Mouse (Mus musculus) forebrain, embryonic 13.5 days (tissue): ENCODE data around the gene Plch2. TPM values are rescaled to one million over a fixed set of nuclear protein-coding genes. Genes with fewer than 3 reads are reported as not detected.

ENCODE experiments used
- ATAC-seq: fragments of 200-750 bp; cut with Nextera tagmentation; 2 replicates; pipeline ENCODE4 v1.8.0; 2017
- H3K27ac ChIP-seq: fragments of 300-500 bp; sonication (generic); 2 replicates; pipeline ENCODE4 v1.5.1; 2015; ENCODE audit warnings: inconsistent platforms, mild to moderate bottlenecking, moderate library complexity
- H3K27me3 ChIP-seq: fragments of 300-500 bp; sonication (generic); 2 replicates; pipeline ENCODE4 v1.6.1; 2015; ENCODE audit warnings: mild to moderate bottlenecking, inconsistent platforms
- H3K36me3 ChIP-seq: fragments of 300-500 bp; sonication (generic); 2 replicates; pipeline ENCODE4 v1.6.1; 2015; ENCODE audit warnings: mild to moderate bottlenecking, inconsistent platforms; ENCODE audit not compliant: poor library complexity, severe bottlenecking
- H3K4me1 ChIP-seq: fragments of 300-500 bp; sonication (generic); 2 replicates; pipeline ENCODE4 v1.6.1; 2015; ENCODE audit warnings: inconsistent platforms
- H3K4me2 ChIP-seq: fragments of 300-500 bp; sonication (generic); 2 replicates; pipeline ENCODE4 v1.6.1; 2015; ENCODE audit warnings: inconsistent platforms, mild to moderate bottlenecking, moderate library complexity
- H3K4me3 ChIP-seq: fragments of 300-500 bp; sonication (generic); 2 replicates; pipeline ENCODE4 v1.5.1; 2015; ENCODE audit warnings: mild to moderate bottlenecking, inconsistent platforms
- H3K9ac ChIP-seq: fragments of 300-500 bp; sonication (generic); 2 replicates; pipeline ENCODE4 v1.6.1; 2015; ENCODE audit warnings: mild to moderate bottlenecking, inconsistent platforms
- H3K9me3 ChIP-seq: fragments of 300-500 bp; sonication (generic); replicated peaks from 2 replicates; pipeline ENCODE4 v1.6.1; 2016; ENCODE audit warnings: inconsistent platforms
- WGBS: fragments of 180-500 bp; shearing (Covaris S2); methylation state at CpG from one replicate; pipeline ENCODE4 v1.1.7; 2015; 5-methylcytosine and 5-hydroxymethylcytosine counted together
- polyA plus RNA-seq: library from polyadenylated mRNA; unstranded; fragments of >200 nt; fragmentation: Nextera tagmentation; extraction: Ambion mirVana; gene quantifications from 2 replicates; pipeline ENCODE4 v1.2.1, GENCODE M21; 2015

Plch2 gene
- polyA plus RNA-seq, 1 experiment from 2014 or later, result 5.9 TPM

GRCm38 (mm10) chr4:155069191-155069590 is 12.6 kb upstream of the Plch2 start:
- H3K27ac ChIP-seq, result no peak overlapping the region
- H3K36me3 ChIP-seq, result peaks cover 59% of the 10 kb centered on the region
- H3K4me3 ChIP-seq, result no peak overlapping the region
- 0 out of 2 replicates have a peak overlapping the region, but pooled peaks have one; percentile 34 for H3K9ac ChIP-seq
- ATAC-seq, result no peak
- no peak overlapping the region for H3K4me2 ChIP-seq
- WGBS, result 78% methylated on average over 6 of the region's 6 CpGs
- no peaks in the 10 kb centered on the region for H3K27me3 ChIP-seq
- peaks cover 20% of the 10 kb centered on the region for H3K4me1 ChIP-seq
- no peaks in the 10 kb centered on the region for H3K9me3 ChIP-seq

- ATAC-seq, result no peak
- Histone ChIP-seq H3K9ac (peak overlapping the region; percentile 85), H3K4me1 (peaks cover 20% of the 10 kb centered on the region), H3K27ac (no peak overlapping the region), H3K4me2 (peak overlapping the region; percentile 72; the same call in 1 of the 2 replicates), H3K9me3 (no peaks in the 10 kb centered on the region), H3K36me3 (peaks cover 51% of the 10 kb centered on the region), H3K4me3 (no peak overlapping the region), H3K27me3 (no peaks in the 10 kb centered on the region)
- WGBS, result 92% methylated on average over 20 of the region's 20 CpGs
Measured at GRCm38 (mm10) chr4:155068357-155068972, 11.9 kb upstream of the Plch2 start.

- peak within 1 kb of the TSS; percentile 85 for H3K9ac ChIP-seq
- ATAC-seq, result peak; percentile 89
- under 1% methylated on average over 48 of the region's 48 CpGs for WGBS
Measured at GRCm38 (mm10) chr4:155066834-155067522, 10.4 kb upstream of the Plch2 start, which contains the start of gene Pex10. Gene Pex10, plus strand, starts transcription at chr4:155067016.

GRCm38 (mm10) chr4:155065970-155066833 is 9.6 kb upstream of the Plch2 start:
- no peaks in the 10 kb centered on the region for H3K27me3 ChIP-seq
- H3K4me1 ChIP-seq, result peaks cover 20% of the 10 kb centered on the region
- WGBS, result 5% methylated on average over 15 of the region's 15 CpGs
- H3K4me2 ChIP-seq, result peak overlapping the region; percentile 72
- H3K4me3 ChIP-seq, result peak overlapping the region; percentile 56
- ATAC-seq, result peak; percentile 73
- H3K27ac ChIP-seq, result peak overlapping the region; percentile 85
- peak overlapping the region; percentile 46; the same call in 1 of the 2 replicates for H3K9ac ChIP-seq
- H3K36me3 ChIP-seq, result peaks cover 30% of the 10 kb centered on the region
- no peaks in the 10 kb centered on the region for H3K9me3 ChIP-seq

More at GRCm38 (mm10) chr4:155066834-155067522, 10.4 kb upstream of the Plch2 start, which contains the start of gene Pex10:
- Histone ChIP-seq H3K27ac (peak within 1 kb of the TSS; percentile 85), H3K4me2 (peak within 1 kb of the TSS; percentile 72), H3K4me3 (peak within 1 kb of the TSS; percentile 56), H3K27me3 (no peaks in the 10 kb centered on the region), H3K36me3 (peaks cover 38% of the 10 kb centered on the region), H3K4me1 (peaks cover 20% of the 10 kb centered on the region), H3K9me3 (no peaks in the 10 kb centered on the region)

GRCm38 (mm10) chr4:155064474-155064873 is 7.9 kb upstream of the Plch2 start:
- peaks cover 13% of the 10 kb centered on the region for H3K36me3 ChIP-seq
- ATAC-seq, result no peak
- 81% methylated on average over 2 of the region's 2 CpGs for WGBS
- peaks cover 22% of the 10 kb centered on the region for H3K4me1 ChIP-seq
- H3K27ac ChIP-seq, result no peak overlapping the region
- no peak overlapping the region for H3K9ac ChIP-seq
- H3K27me3 ChIP-seq, result no peaks in the 10 kb centered on the region
- no peaks in the 10 kb centered on the region for H3K9me3 ChIP-seq
- no peak overlapping the region for H3K4me3 ChIP-seq
- no peak overlapping the region for H3K4me2 ChIP-seq

- Histone ChIP-seq H3K27me3 (no peaks in the 10 kb centered on the region), H3K9me3 (no peaks in the 10 kb centered on the region), H3K4me1 (peaks cover 27% of the 10 kb centered on the region), H3K27ac (no peak overlapping the region), H3K4me2 (no peak overlapping the region), H3K36me3 (peaks cover 7% of the 10 kb centered on the region), H3K9ac (no peak overlapping the region), H3K4me3 (no peak overlapping the region)
- WGBS, result 45% methylated on average over 3 of the region's 3 CpGs
- ATAC-seq, result no peak
Measured at GRCm38 (mm10) chr4:155063895-155064294, 7.3 kb upstream of the Plch2 start.

GRCm38 (mm10) chr4:155058325-155058724 is 1.7 kb upstream of the Plch2 start:
- Histone ChIP-seq H3K9me3 (no peaks in the 10 kb centered on the region), H3K4me1 (peaks cover 44% of the 10 kb centered on the region), H3K27ac (no peak overlapping the region), H3K4me2 (no peak overlapping the region), H3K36me3 (no peaks in the 10 kb centered on the region), H3K4me3 (no peak overlapping the region), H3K9ac (no peak overlapping the region), H3K27me3 (no peaks in the 10 kb centered on the region)
- no peak for ATAC-seq
- WGBS, result 38% methylated on average over 10 of the region's 10 CpGs

GRCm38 (mm10) chr4:155050116-155050515 is 6.5 kb downstream of the Plch2 start:
- no peak overlapping the region for H3K4me2 ChIP-seq
- H3K27me3 ChIP-seq, result peaks cover 4% of the 10 kb centered on the region
- no peak overlapping the region for H3K4me3 ChIP-seq
- no peaks in the 10 kb centered on the region for H3K36me3 ChIP-seq
- H3K9ac ChIP-seq, result no peak overlapping the region
- no peaks in the 10 kb centered on the region for H3K9me3 ChIP-seq
- WGBS, result 80% methylated on average over 7 of the region's 7 CpGs
- H3K27ac ChIP-seq, result no peak overlapping the region
- no peak for ATAC-seq
- peaks cover 25% of the 10 kb centered on the region for H3K4me1 ChIP-seq

GRCm38 (mm10) chr4:155046636-155047035 is 9.9 kb downstream of the Plch2 start:
- no peak overlapping the region for H3K4me2 ChIP-seq
- peaks cover 39% of the 10 kb centered on the region for H3K27me3 ChIP-seq
- no peak for ATAC-seq
- no peak overlapping the region for H3K27ac ChIP-seq
- H3K4me3 ChIP-seq, result no peak overlapping the region
- H3K9me3 ChIP-seq, result no peaks in the 10 kb centered on the region
- no peaks in the 10 kb centered on the region for H3K36me3 ChIP-seq
- no peak overlapping the region for H3K9ac ChIP-seq
- 87% methylated on average over 14 of the region's 14 CpGs for WGBS
- H3K4me1 ChIP-seq, result peaks cover 17% of the 10 kb centered on the region

GRCm38 (mm10) chr4:155043289-155043625 is 13.3 kb downstream of the Plch2 start:
- H3K4me2 ChIP-seq, result peak overlapping the region; percentile 80
- peak overlapping the region; percentile 50 for H3K4me3 ChIP-seq
- H3K36me3 ChIP-seq, result no peaks in the 10 kb centered on the region
- WGBS, result under 1% methylated on average over 24 of the region's 25 CpGs
- H3K27ac ChIP-seq, result no peak overlapping the region
- peaks cover 46% of the 10 kb centered on the region for H3K27me3 ChIP-seq
- 0 out of 2 replicates have a peak, but pooled peaks have one; percentile 3 for ATAC-seq
- H3K4me1 ChIP-seq, result peaks cover 33% of the 10 kb centered on the region
- H3K9me3 ChIP-seq, result no peaks in the 10 kb centered on the region
- H3K9ac ChIP-seq, result peak overlapping the region; percentile 67

- ATAC-seq, result peak; percentile 57; the same call in 1 of the 2 replicates
- peak overlapping the region; percentile 67 for H3K9ac ChIP-seq
- H3K36me3 ChIP-seq, result no peaks in the 10 kb centered on the region
- H3K27ac ChIP-seq, result no peak overlapping the region
- peak overlapping the region; percentile 80 for H3K4me2 ChIP-seq
- peak overlapping the region; percentile 50 for H3K4me3 ChIP-seq
- 1% methylated on average over 62 of the region's 65 CpGs for WGBS
- H3K27me3 ChIP-seq, result peaks cover 46% of the 10 kb centered on the region
- H3K9me3 ChIP-seq, result no peaks in the 10 kb centered on the region
- peaks cover 33% of the 10 kb centered on the region for H3K4me1 ChIP-seq
Measured at GRCm38 (mm10) chr4:155042606-155043288, 13.8 kb downstream of the Plch2 start.
